Mouse (Mus musculus) central nervous system, embryonic 14 days (tissue): ENCODE measurements around the gene Col11a2. TPM values are rescaled to one million over a fixed set of nuclear protein-coding genes. Genes with fewer than 3 reads are reported as not detected.

Source experiments
- polyA plus RNA-seq: library from polyadenylated mRNA; depleted of rRNA; stranded (reverse); fragments of >200 nt; gene quantifications from 2 replicates; pipeline ENCODE4 v1.2.3, GENCODE M21; 2012; rRNA removed

Gene Col11a2
- polyA plus RNA-seq, result 13.9 and 70.2 TPM in 2 replicates

DNA sequence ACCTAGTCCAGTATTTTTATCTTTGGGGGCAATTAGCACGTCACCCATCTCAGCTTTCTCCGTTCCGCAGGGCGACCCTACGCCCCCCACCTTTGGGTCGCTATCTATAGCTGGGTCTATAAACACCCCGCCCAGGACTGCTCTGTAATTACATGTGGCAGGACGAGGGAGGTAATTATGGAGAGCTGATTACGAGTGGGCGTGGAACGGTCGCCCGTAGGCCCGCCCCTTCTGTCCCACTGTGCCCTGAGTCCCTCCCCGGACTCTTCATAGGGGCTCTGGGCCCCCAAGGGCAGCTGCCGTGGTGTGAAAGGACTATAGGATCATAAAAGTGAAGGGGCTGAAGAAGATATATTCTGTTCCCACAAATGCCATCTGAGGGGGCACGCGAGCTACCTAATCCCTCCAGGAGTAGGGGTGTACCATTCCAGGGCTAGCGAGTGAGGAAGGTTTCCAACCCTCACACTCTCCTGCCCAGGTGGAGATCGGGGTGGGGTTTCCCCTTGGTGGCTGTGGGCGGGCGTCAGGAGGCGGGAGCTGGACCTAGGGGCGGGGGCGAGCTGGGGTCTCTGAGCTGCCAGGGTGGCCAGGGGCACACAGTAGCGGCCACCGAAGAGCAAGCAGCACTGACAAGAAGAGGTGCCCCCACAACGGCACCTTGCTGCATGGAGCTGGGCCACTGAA is at the start of gene Col11a2:
Gene Col11a2 (plus strand): TSS at position 560 of the 684 bp plus-strand sequence.

GRCm38 (mm10) chr17:34000150-34000537 is 39.1 kb upstream of the Col11a2 start, which contains the start of gene H2-K1:
Gene H2-K1 (minus strand): TSS chr17:34000347.

GRCm38 (mm10) chr17:34024317-34024821 is 14.9 kb upstream of the Col11a2 start, which contains the start of gene Ring1:
Gene Ring1 (minus strand): TSS chr17:34024680.

DNA sequence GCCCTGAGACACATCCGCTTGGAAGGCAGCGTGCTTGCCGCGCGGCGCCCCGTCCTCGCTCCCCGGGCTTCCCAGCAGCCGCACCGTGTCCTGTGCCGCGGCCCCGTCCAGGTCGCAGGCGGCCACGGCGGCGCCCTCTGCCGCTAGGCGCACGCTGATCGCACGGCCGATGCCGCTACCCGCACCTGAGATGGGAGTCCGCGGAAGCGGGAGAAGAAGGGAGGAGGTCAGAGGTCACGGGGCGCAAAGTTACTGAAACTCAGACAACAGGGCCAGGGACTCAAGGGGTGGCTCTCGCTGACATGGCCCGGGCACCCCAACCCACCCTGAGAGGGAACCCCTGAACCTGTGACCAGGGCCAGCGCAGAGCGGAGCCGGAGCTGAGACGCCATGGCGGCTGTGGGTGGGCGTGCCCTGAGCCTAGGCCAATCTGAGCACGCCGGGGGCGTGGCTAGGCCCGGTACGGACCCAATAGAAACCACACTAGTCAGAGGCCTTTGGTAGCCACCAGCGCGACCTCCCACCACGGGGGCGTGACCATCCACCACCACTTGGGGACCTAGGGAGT is 11.5 kb upstream of the Col11a2 start, which contains the start of gene H2-Ke6:
Gene H2-Ke6 (minus strand): TSS at position 405 of the 568 bp plus-strand sequence.

GRCm38 (mm10) chr17:34031465-34032173 is 7.6 kb upstream of the Col11a2 start, which contains the start of the genes Slc39a7 and Rxrb:
Gene Slc39a7 (minus strand): TSS chr17:34031682.
Gene Rxrb (plus strand): TSS chr17:34031812.

GRCm38 (mm10) chr17:34092197-34092875 is 53.1 kb downstream of the Col11a2 start, which contains the start of gene H2-Oa:
Gene H2-Oa (plus strand): TSS chr17:34092340.

Other genes starting within 250 kb of the Col11a2 start
- gene Kank3, start 228.9 kb upstream of the Col11a2 start, polyA plus RNA-seq, result 60.8 and 64.1 TPM in 2 replicates
- gene Rps28, start 214.9 kb upstream of the Col11a2 start, polyA plus RNA-seq, result 1,052 and 1,113 TPM in 2 replicates
- gene Ndufa7, start 214.9 kb upstream of the Col11a2 start, polyA plus RNA-seq, result 340 and 356 TPM in 2 replicates
- 41.3 and 46.5 TPM in 2 replicates for gene Cd320, start 196.3 kb upstream of the Col11a2 start, polyA plus RNA-seq
- gene Gm7029, start 165.6 kb upstream of the Col11a2 start, polyA plus RNA-seq, result not detected in 2 replicates
- 32.6 and 40.9 TPM in 2 replicates for gene Kifc1, start 148.8 kb upstream of the Col11a2 start, polyA plus RNA-seq
- 0.25 and 0.29 TPM in 2 replicates for gene Platr17, start 134.3 kb upstream of the Col11a2 start, polyA plus RNA-seq
- gene Daxx, start 130.0 kb upstream of the Col11a2 start, polyA plus RNA-seq, result 46.3 and 50.1 TPM in 2 replicates
- 13.9 and 20.8 TPM in 2 replicates for gene Tapbp, start 123.5 kb upstream of the Col11a2 start, polyA plus RNA-seq
- gene Zbtb22, start 123.5 kb upstream of the Col11a2 start, polyA plus RNA-seq, result 34.5 and 40.6 TPM in 2 replicates
- gene Rgl2, start 109.9 kb upstream of the Col11a2 start, polyA plus RNA-seq, result 230 and 252 TPM in 2 replicates
- 113 and 115 TPM in 2 replicates for gene Pfdn6, start 99.1 kb upstream of the Col11a2 start, polyA plus RNA-seq
- gene Wdr46, start 98.8 kb upstream of the Col11a2 start, polyA plus RNA-seq, result 27.4 and 27.8 TPM in 2 replicates
- 9.3 and 9.5 TPM in 2 replicates for gene B3galt4, start 87.9 kb upstream of the Col11a2 start, polyA plus RNA-seq
- 63.4 and 64.7 TPM in 2 replicates for gene Vps52, start 83.6 kb upstream of the Col11a2 start, polyA plus RNA-seq
- 1,006 and 1,081 TPM in 2 replicates for gene Rps18, start 83.4 kb upstream of the Col11a2 start, polyA plus RNA-seq
- 27.6 and 29.7 TPM in 2 replicates for gene H2-K1, start 39.1 kb upstream of the Col11a2 start, polyA plus RNA-seq
- 62.7 and 65.1 TPM in 2 replicates for gene Ring1, start 14.8 kb upstream of the Col11a2 start, polyA plus RNA-seq
- 115 and 118 TPM in 2 replicates for gene H2-Ke6, start 11.4 kb upstream of the Col11a2 start, polyA plus RNA-seq
- gene Slc39a7, start 7.8 kb upstream of the Col11a2 start, polyA plus RNA-seq, result 113 and 136 TPM in 2 replicates
- 88.3 and 91.0 TPM in 2 replicates for gene Rxrb, start 7.6 kb upstream of the Col11a2 start, polyA plus RNA-seq
- 0.15 and 0.29 TPM in 2 replicates for gene H2-Oa, start 52.9 kb downstream of the Col11a2 start, polyA plus RNA-seq
- 10.2 and 10.5 TPM in 2 replicates for gene H2-DMa, start 80.1 kb downstream of the Col11a2 start, polyA plus RNA-seq
- 206 and 231 TPM in 2 replicates for gene Brd2, start 83.2 kb downstream of the Col11a2 start, polyA plus RNA-seq
- gene H2-DMb2, start 103.9 kb downstream of the Col11a2 start, polyA plus RNA-seq, result 0.15 and 0.29 TPM in 2 replicates
- gene H2-DMb1, start 113.6 kb downstream of the Col11a2 start, polyA plus RNA-seq, result 1.0 and 1.9 TPM in 2 replicates
- 2.8 and 4.5 TPM in 2 replicates for gene Tap1, start 148.1 kb downstream of the Col11a2 start, polyA plus RNA-seq
- gene Psmb9, start 148.3 kb downstream of the Col11a2 start, polyA plus RNA-seq, result 1.8 and 2.6 TPM in 2 replicates
- gene Psmb8, start 158.3 kb downstream of the Col11a2 start, polyA plus RNA-seq, result 5.1 and 6.8 TPM in 2 replicates
- gene Tap2, start 164.1 kb downstream of the Col11a2 start, polyA plus RNA-seq, result 1.3 and 2.0 TPM in 2 replicates
- gene H2-Ob, start 199.5 kb downstream of the Col11a2 start, polyA plus RNA-seq, result 0.07 TPM in 1 of 2 replicates, not detected in the other
- gene H2-Ab1, start 218.3 kb downstream of the Col11a2 start, polyA plus RNA-seq, result 1.9 and 2.8 TPM in 2 replicates
- gene H2-Aa, start 248.4 kb downstream of the Col11a2 start, polyA plus RNA-seq, result 0.54 and 1.0 TPM in 2 replicates